Mouse (Mus musculus) kidney, embryonic 14.5 days (tissue): ENCODE measurements around the gene Eef2k. TPM values are rescaled to one million over a fixed set of nuclear protein-coding genes. Genes with fewer than 3 reads are reported as not detected.

Source experiments
- polyA plus RNA-seq: library from polyadenylated mRNA; unstranded; fragments of >200 nt; fragmentation: Nextera tagmentation; extraction: Ambion mirVana; gene quantifications from 2 replicates; pipeline ENCODE4 v1.2.1, GENCODE M21; 2014

The Eef2k gene
- polyA plus RNA-seq, 1 experiment from 2014 or later, result 8.6 TPM

Other genes starting within 250 kb of the Eef2k start
- gene Uqcrc2, start 207.7 kb upstream of the Eef2k start, polyA plus RNA-seq, result 210 and 232 TPM in 2 replicates
- gene Pdzd9, start 172.5 kb upstream of the Eef2k start, polyA plus RNA-seq, result 0.16 and 0.46 TPM in 2 replicates
- 14.6 and 23.9 TPM in 2 replicates for gene Mosmo, start 165.2 kb upstream of the Eef2k start, polyA plus RNA-seq
- 0.06 and 0.28 TPM in 2 replicates for gene Vwa3a, start 103.5 kb upstream of the Eef2k start, polyA plus RNA-seq
- gene Gm5737, start 30.5 kb upstream of the Eef2k start, polyA plus RNA-seq, result not detected in 2 replicates
- 25.6 and 31.2 TPM in 2 replicates for gene Polr3e, start 74.9 kb downstream of the Eef2k start, polyA plus RNA-seq
- 10.1 and 13.1 TPM in 2 replicates for gene Cdr2, start 139.5 kb downstream of the Eef2k start, polyA plus RNA-seq
- gene Mfsd13b, start 139.7 kb downstream of the Eef2k start, polyA plus RNA-seq, result not detected in 2 replicates
- 189 and 203 TPM in 2 replicates for gene Mettl9, start 191.6 kb downstream of the Eef2k start, polyA plus RNA-seq
- gene Igsf6, start 231.7 kb downstream of the Eef2k start, polyA plus RNA-seq, result 1.4 and 1.7 TPM in 2 replicates
- not detected in 2 replicates for gene Otoa, start 238.8 kb downstream of the Eef2k start, polyA plus RNA-seq